Mouse (Mus musculus) layer of hippocampus, adult 2 months (tissue): Measurements from ENCODE around the gene Phpt1. TPM values are rescaled to one million over a fixed set of nuclear protein-coding genes. Genes with fewer than 3 reads are reported as not detected.

Experiments used
- DNase-seq, 2 experiments: peaks; one replicate each; pipeline ENCODE4 v3.0.0; 2022; ENCODE audit warnings: low spot score in 2 of 2
- H3K27ac ChIP-seq: fragments of 200-600 bp; 2 replicates; pipeline ENCODE4 v1.8.1; 2022
- H3K4me3 ChIP-seq: fragments of 200-600 bp; 2 replicates; pipeline ENCODE4 v1.8.1; 2022; ENCODE audit warnings: mild to moderate bottlenecking
- CTCF ChIP-seq: fragments of 200-600 bp; conservative IDR thresholded peaks from 2 replicates; pipeline ENCODE4 v1.8.1; 2022; ENCODE audit warnings: antibody characterized with exemption, mild to moderate bottlenecking, moderate library complexity
- total RNA-seq, 2 experiments: library from RNA; stranded (reverse); gene quantifications; 2 replicates each; pipeline ENCODE4 v1.2.3; 2021

Phpt1 gene
- total RNA-seq, 2 experiments from 2014 or later = 59.1 to 67.5 TPM

DNA sequence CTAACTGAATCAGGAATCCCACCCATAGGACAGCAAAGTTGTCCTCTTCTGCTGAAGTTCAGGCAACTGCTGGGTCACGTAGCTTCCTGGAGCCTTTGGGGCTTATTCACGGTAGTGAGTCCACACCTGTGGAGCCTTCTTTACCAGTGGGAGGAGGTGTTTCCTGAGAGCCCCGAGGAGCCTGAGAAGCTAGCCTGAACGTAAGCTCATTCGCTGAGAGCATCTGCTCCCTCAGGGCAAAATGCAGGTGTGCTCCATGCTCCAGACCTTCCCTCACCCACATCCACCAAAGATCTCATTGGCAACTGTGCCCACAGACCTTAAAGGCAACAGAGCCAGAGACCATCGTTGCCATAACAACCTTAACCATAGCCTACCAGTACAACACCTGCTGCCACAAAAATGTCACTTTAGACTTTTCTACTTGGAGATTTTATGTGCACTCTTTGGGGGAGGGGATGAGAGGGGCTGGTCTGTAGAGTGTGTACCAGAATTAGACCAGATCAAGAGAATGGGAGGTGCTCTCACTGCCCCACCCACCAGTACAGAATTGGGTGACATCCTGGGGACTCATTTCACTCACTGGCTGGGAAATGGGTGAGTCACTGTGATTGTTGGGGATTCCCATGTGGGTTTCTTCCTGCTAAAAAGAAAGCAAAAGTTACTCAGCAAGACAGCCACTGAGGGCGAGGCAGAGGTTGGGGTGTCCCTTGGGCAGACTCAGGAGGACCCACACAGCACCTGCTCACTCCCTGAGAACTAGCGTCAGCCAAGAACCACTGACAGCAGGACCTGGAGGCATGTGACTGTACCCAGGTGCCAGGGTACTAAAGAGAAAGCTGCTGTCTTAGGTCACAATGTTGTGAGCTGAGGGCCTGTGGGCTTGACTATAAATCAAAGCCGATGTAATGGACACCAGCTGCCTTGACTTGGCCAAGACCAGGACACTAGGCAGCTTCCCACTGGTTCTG lies 25.7 kb downstream of the Phpt1 start:
- TF ChIP-seq CTCF = no peak
- Histone ChIP-seq H3K27ac (no peak overlapping the region), H3K4me3 (no peak overlapping the region)
- no peak for DNase-seq

DNA sequence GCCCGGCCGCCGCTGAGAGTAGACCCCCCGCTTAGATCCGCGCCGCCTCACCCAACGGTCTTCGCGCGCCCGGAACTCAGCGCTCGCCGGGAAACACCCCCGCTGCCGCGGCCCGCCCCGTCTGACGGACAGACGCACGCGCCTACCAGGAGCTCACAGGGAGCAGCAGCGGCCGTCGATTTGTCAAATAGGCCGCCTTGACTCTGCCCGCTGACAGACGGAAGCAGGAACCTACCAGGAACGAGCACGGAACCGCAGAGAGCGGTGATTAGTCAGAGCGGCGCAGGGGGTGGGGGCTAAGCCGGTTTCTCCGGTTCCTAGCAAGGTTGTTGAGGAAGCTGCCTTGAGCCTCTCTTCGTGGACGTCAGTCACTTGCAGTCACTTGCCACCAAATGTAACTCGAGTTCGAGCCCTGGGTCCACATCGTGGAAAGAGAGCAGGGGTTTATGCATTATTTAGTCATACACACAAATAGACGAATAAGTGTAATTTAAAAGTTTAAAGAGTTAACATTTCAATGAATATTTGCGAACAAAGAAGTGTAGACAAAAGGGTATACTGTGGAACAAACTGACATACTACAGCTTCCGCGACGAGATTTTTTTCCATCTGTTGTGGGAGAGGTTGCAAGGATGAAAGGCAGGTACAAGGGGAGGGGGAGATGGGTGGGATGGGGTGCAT lies 28.1 kb downstream of the Phpt1 start, which contains the start of gene Traf2:
Gene Traf2, minus strand, starts transcription at position 130 of the 681 bp plus-strand sequence.
- H3K27ac ChIP-seq = peak within 1 kb of the TSS; percentile 83
- DNase-seq = peak; percentile 98 to 99
- no peak for TF ChIP-seq CTCF
- H3K4me3 ChIP-seq = peak within 1 kb of the TSS; percentile 69

GRCm38 (mm10) chr2:25545996-25546810 lies 28.8 kb downstream of the Phpt1 start:
- Histone ChIP-seq H3K27ac (peak overlapping the region; percentile 83), H3K4me3 (peak overlapping the region; percentile 69)
- no peak for DNase-seq
- TF ChIP-seq CTCF = no peak

DNA sequence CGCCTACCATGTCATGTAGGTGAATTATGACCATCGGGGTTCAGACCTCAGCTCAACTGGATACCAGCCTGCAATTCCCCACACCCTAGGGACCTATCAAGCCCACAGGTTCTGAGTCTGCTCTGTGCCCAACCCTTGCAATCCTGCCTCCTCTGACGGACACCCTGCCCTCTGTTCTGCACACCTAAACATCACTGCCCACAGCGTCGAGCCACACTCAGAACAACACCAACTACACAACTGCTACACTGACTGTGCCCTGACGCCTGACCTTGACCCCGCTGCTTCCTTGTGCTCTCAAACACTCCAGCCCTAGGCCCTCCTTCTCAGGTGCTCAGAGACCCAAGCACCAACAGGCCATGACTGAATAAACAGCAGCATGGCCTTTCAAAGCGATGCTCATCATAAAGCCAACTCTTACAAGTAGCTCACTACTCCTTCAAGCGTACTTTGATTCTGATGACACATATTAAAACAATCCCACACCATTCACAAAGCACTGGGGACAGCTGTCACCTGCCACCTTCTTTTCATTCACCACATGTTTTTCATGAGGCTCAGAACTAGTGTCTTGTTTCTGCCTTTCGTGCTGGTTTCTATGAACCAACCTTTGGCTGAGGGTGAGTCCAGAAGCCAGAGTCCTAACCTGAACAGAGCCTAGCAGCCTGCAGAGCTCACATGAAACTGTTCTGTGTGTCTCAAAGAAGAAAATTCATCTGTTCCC lies 33.2 kb downstream of the Phpt1 start:
- no peak for DNase-seq
- Histone ChIP-seq H3K27ac (no peak overlapping the region), H3K4me3 (no peak overlapping the region)
- TF ChIP-seq CTCF = no peak

DNA sequence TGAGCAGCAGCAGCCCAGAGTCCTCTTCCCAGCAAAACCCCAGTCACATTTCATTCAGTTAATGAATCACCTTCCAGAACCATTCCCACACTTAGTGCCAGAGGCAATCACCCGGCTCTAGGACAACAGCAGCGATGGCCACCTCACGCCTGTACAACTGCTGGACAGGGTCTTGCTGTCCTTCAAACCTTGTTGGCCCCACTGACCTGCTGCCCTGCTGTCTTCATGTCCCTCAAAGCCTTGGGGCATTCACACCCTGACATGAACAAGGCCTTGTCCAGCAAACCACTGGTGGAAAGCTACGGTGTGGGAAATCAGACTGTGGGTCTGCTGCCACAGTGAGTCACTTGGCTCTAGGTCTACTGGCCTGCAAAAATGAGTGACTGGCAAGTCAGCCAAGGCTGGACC lies 34.5 kb downstream of the Phpt1 start:
- TF ChIP-seq CTCF = no peak

DNA sequence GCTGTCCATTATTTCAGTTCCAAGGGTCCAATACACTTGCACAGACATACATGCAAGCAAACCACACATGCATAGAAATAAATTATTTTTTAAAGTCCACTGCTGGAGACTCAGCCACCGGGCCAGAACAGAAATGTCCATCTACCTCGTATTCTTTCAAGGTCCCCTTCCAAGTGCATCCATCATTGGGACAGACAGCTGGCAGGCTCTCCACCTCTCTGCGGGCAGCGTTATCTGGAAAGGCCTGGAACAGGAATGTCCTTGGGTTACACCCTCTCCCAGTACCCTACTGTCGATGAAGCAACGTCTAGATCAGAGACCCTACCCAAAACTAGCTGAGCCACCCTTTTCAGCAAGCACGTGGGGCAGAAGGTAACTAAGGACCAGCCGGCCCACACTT lies 38.5 kb downstream of the Phpt1 start:
- Histone ChIP-seq H3K4me3 (no peak overlapping the region), H3K27ac (no peak overlapping the region)
- no peak for TF ChIP-seq CTCF
- DNase-seq = no peak

More for the DNA sequence above, 34.5 kb downstream of the Phpt1 start:
- Histone ChIP-seq H3K4me3 (no peak overlapping the region), H3K27ac (no peak overlapping the region)
- DNase-seq = no peak

DNA sequence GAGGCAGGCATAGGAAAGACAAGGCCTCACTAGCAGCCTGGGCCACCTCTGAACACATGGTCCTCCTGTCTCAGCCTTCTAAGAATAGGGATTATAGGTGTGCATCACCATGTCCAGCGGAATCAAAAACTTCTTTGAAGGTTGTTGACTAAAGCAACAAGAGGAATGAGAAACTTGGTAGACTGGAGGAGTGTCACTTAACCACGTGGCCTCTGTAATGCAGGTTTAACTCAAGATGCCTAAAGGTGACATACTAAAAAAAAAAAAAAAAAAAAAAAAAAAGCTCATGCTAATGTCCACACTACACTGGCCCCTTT lies 40.2 kb downstream of the Phpt1 start:
- no peak overlapping the region for H3K4me3 ChIP-seq
- H3K27ac ChIP-seq = no peak overlapping the region
- no peak for TF ChIP-seq CTCF
- no peak for DNase-seq

DNA sequence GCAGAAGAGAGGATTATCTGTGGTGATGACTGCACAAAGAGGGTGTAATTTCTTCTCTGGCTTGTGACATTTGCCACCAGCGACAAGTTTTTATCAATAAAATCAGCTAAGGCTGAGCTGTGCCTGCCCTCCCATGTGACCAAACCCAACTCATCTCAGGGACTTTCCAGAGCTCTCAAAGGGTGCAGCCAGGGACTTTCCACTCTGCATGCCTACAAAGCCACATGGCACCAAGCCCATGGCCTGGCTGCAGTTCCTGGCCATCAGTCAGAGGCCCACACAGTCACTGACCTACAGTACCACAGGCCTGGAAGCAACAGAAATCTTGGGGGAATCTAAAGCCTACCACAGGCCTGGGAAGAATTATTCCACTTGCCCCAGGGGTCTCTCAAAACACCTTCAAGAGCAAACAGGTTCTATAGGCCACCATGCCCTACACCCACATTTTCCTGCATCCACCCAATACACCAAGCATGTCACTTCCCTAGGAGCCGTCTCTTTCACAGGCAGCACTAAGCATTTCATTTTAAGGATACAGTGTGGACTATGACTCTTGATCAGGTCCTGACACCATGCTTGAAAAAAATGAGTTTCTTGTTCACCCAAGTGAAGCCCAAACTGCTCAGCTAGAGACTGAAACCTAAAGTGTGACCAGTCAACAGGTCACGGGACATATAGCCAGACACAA lies 40.7 kb downstream of the Phpt1 start:
- Histone ChIP-seq H3K27ac (peak overlapping the region; percentile 19; the same call in 1 of the 2 replicates), H3K4me3 (no peak overlapping the region)
- no peak for TF ChIP-seq CTCF
- peak in 1 of 2 experiments; percentile 41 for DNase-seq

- no peak for DNase-seq
- TF ChIP-seq CTCF = peak; percentile 35; the same call in 1 of the 2 replicates
- no peak overlapping the region for H3K4me3 ChIP-seq
- H3K27ac ChIP-seq = peak overlapping the region; percentile 23; the same call in 1 of the 2 replicates
Observed at GRCm38 (mm10) chr2:25533707-25534106, 41.3 kb downstream of the Phpt1 start.

GRCm38 (mm10) chr2:25526510-25527302 lies 48.3 kb downstream of the Phpt1 start:
- TF ChIP-seq CTCF = no peak
- no peak overlapping the region for H3K4me3 ChIP-seq
- H3K27ac ChIP-seq = no peak overlapping the region
- DNase-seq = no peak

Other genes with a start within 250 kb of the Phpt1 start
- gene Man1b1, start 242.9 kb downstream of the Phpt1 start, total RNA-seq = 10 to 100 TPM; 56.4 to 58.0 TPM
- gene Dpp7, start 218.9 kb downstream of the Phpt1 start, total RNA-seq = 10 to 100 TPM; 32.1 to 36.2 TPM
- gene Uap1l1, start 209.5 kb downstream of the Phpt1 start, total RNA-seq = 10 to 100 TPM; 14.6 to 19.8 TPM
- 1 to 10 TPM; 3.0 to 4.0 TPM for gene Sapcd2, start 202.9 kb downstream of the Phpt1 start, total RNA-seq
- gene Entpd2, start 179.3 kb downstream of the Phpt1 start, total RNA-seq = 10 to 100 TPM; 14.6 to 16.6 TPM
- 100 to 1,000 TPM; 429 to 433 TPM for gene Npdc1, start 175.9 kb downstream of the Phpt1 start, total RNA-seq
- under 1 TPM in 1 of 2 experiments, not detected in 1; 0.37 TPM for gene Fut7, start 152.0 kb downstream of the Phpt1 start, total RNA-seq
- gene Abca2, start 146.5 kb downstream of the Phpt1 start, total RNA-seq = 100 to 1,000 TPM; 159 to 167 TPM
- under 1 TPM in 1 of 2 experiments, not detected in 1; 0.49 TPM for gene Clic3, start 118.4 kb downstream of the Phpt1 start, total RNA-seq
- 10 to 100 TPM; 55.7 to 62.1 TPM for gene Paxx, start 114.1 kb downstream of the Phpt1 start, total RNA-seq
- 100 to 1,000 TPM; 541 to 735 TPM for gene Ptgds, start 105.2 kb downstream of the Phpt1 start, total RNA-seq
- not detected for gene Lcn12, start 81.3 kb downstream of the Phpt1 start, total RNA-seq
- 100 to 1,000 TPM; 109 to 120 TPM for gene Fbxw5, start 74.5 kb downstream of the Phpt1 start, total RNA-seq
- gene C8g, start 73.5 kb downstream of the Phpt1 start, total RNA-seq = 1 to 10 TPM in 1 of 2 experiments, under 1 TPM in 1; 0.97 to 1.5 TPM
- 10 to 100 TPM; 10.9 to 12.0 TPM for gene Traf2, start 28.3 kb downstream of the Phpt1 start, total RNA-seq
- 100 to 1,000 TPM; 193 to 200 TPM for gene Edf1, start 17.4 kb downstream of the Phpt1 start, total RNA-seq
- 1 to 10 TPM; 2.8 to 3.5 TPM for gene Mamdc4, start 379 bp downstream of the Phpt1 start, total RNA-seq
- 100 to 1,000 TPM; 106 to 120 TPM for gene Ajm1, start 6.5 kb upstream of the Phpt1 start, total RNA-seq
- 100 to 1,000 TPM; 149 to 151 TPM for gene Rabl6, start 33.3 kb upstream of the Phpt1 start, total RNA-seq
- not detected for gene Ccdc183, start 42.5 kb upstream of the Phpt1 start, total RNA-seq
- 10 to 100 TPM; 14.1 to 15.4 TPM for gene Tmem141, start 46.8 kb upstream of the Phpt1 start, total RNA-seq
- under 1 TPM; 0.79 TPM for gene Fcna, start 52.8 kb upstream of the Phpt1 start, total RNA-seq
- gene Lcn8, start 77.9 kb upstream of the Phpt1 start, total RNA-seq = not detected
- gene Lcn5, start 82.7 kb upstream of the Phpt1 start, total RNA-seq = not detected
- gene Lcn6, start 101.6 kb upstream of the Phpt1 start, total RNA-seq = not detected
- not detected for gene Lcn10, start 107.5 kb upstream of the Phpt1 start, total RNA-seq
- not detected for gene Obp2a, start 124.8 kb upstream of the Phpt1 start, total RNA-seq
- 10 to 100 TPM; 83.7 to 88.9 TPM for gene Bmyc, start 131.5 kb upstream of the Phpt1 start, total RNA-seq
- gene Obp2b, start 161.8 kb upstream of the Phpt1 start, total RNA-seq = under 1 TPM in 1 of 2 experiments, not detected in 1; 0.86 TPM
- gene Lcn3, start 190.3 kb upstream of the Phpt1 start, total RNA-seq = not detected
- not detected for gene Lcn11, start 201.8 kb upstream of the Phpt1 start, total RNA-seq
- not detected for gene Gm13539, start 207.0 kb upstream of the Phpt1 start, total RNA-seq
- gene Glt6d1, start 240.6 kb upstream of the Phpt1 start, total RNA-seq = not detected
- not detected for gene Lcn9, start 247.9 kb upstream of the Phpt1 start, total RNA-seq